Mouse (Mus musculus): ENCODE measurements at regions not wholly inside any gene's neighbourhood (a gene's known extent, or its start where the extent isn't known, plus 50 kb on each side); places are given as distances from the start of the nearest gene placed in this dataset.
"Not testable (repeated sequence)": the region's sequence is repeated elsewhere in the genome, so short reads cannot be mapped to it uniquely, and the experiment has no call there.

- Histone ChIP-seq H3K27me3 (ENCODE audit: control insufficient read depth in 1 of 2, insufficient read depth in 2 of 2, low read length in 2 of 2) (no peaks in the 10 kb centered on the region), H3K27ac (ENCODE audit: control insufficient read depth, low read depth, low read length) (no peak overlapping the region)
- DNase-seq (ENCODE audit: low read depth, low spot score): no peak
Measured at GRCm38 (mm10) chr6:53201281-53201956, 85.7 kb upstream of the Creb5 start.

GRCm38 (mm10) chr6:53199474-53199873 lies 87.6 kb upstream of the Creb5 start:
- TF ChIP-seq POLR2AphosphoS5 (IDR thresholded peaks at IDR 0.05; ENCODE audit: borderline replicate concordance, low read depth, low read length) (no peak), SMC3 (IDR thresholded peaks at IDR 0.05; ENCODE audit: low read depth, low read length) (no peak), TCF12 (IDR thresholded peaks at IDR 0.05; ENCODE audit: low read depth, low read length) (no peak), MAZ (IDR thresholded peaks at IDR 0.05; ENCODE audit: low read depth, low read length) (no peak), USF2 (IDR thresholded peaks at IDR 0.05; ENCODE audit: borderline replicate concordance in 1 of 2, insufficient read depth in 1 of 2, low read depth in 1 of 2, low read length in 2 of 2) (no peak), MYC (IDR thresholded peaks at IDR 0.05; ENCODE audit: low read depth, low read length) (no peak), NELFE (IDR thresholded peaks at IDR 0.05; ENCODE audit: low read depth, low read length) (no peak), MAX (IDR thresholded peaks at IDR 0.05; ENCODE audit: low read length) (no peak), MEF2A (IDR thresholded peaks at IDR 0.05; ENCODE audit: extremely low read depth, insufficient replicate concordance, low read depth, low read length, poor library complexity, severe bottlenecking) (no peak), TBP (IDR thresholded peaks at IDR 0.05; ENCODE audit: low read depth, low read length) (no peak), GABPA (IDR thresholded peaks at IDR 0.05; ENCODE audit: low read depth, low read length) (no peak), ZKSCAN1 (IDR thresholded peaks at IDR 0.05; ENCODE audit: low read depth, low read length) (no peak), CHD2 (IDR thresholded peaks at IDR 0.05; ENCODE audit: low read length) (no peak), CHD1 (IDR thresholded peaks at IDR 0.05; ENCODE audit: low read depth, low read length) (no peak), KAT2A (conservative IDR thresholded peaks at IDR 0.05; ENCODE audit: low read depth, low read length) (no peak), NRF1 (IDR thresholded peaks at IDR 0.05; ENCODE audit: insufficient read depth, low read depth, low read length, poor library complexity, severe bottlenecking) (no peak)
- H3K9ac ChIP-seq (ENCODE audit: control insufficient read depth, low read depth, low read length, poor library complexity, severe bottlenecking): no peak overlapping the region
- H3K27ac ChIP-seq (ENCODE audit: control insufficient read depth, low read depth, low read length): no peak overlapping the region
- no peak for DNase-seq (ENCODE audit: low read depth, low spot score)
- H3K36me3 ChIP-seq (ENCODE audit: control insufficient read depth in 1 of 2, insufficient read depth in 2 of 2, low read length in 2 of 2): no peaks in the 10 kb centered on the region
- no peaks in the 10 kb centered on the region for H3K27me3 ChIP-seq (ENCODE audit: control insufficient read depth in 1 of 2, insufficient read depth in 2 of 2, low read length in 2 of 2)
- H3K9me3 ChIP-seq (replicated peaks; ENCODE audit: insufficient read depth, low read length): no peaks in the 10 kb centered on the region
- H3K4me3 ChIP-seq (ENCODE audit: control insufficient read depth in 1 of 2, insufficient read depth in 1 of 2, low read depth in 2 of 2, low read length in 2 of 2): no peak overlapping the region
- H3K4me1 ChIP-seq (ENCODE audit: control insufficient read depth in 1 of 2, insufficient read depth in 2 of 2, low read length in 2 of 2): no peaks in the 10 kb centered on the region
- no peaks in the 10 kb centered on the region for H3K79me2 ChIP-seq (ENCODE audit: control insufficient read depth, insufficient read depth, low read length, poor library complexity)

More at GRCm38 (mm10) chr6:53201281-53201956, 85.7 kb upstream of the Creb5 start:
- Histone ChIP-seq H3K9me3 (replicated peaks; ENCODE audit: insufficient read depth, low read length) (no peaks in the 10 kb centered on the region), H3K4me3 (ENCODE audit: control insufficient read depth in 1 of 2, insufficient read depth in 1 of 2, low read depth in 2 of 2, low read length in 2 of 2) (no peak overlapping the region), H3K9ac (ENCODE audit: control insufficient read depth, low read depth, low read length, poor library complexity, severe bottlenecking) (no peak overlapping the region), H3K36me3 (ENCODE audit: control insufficient read depth in 1 of 2, insufficient read depth in 2 of 2, low read length in 2 of 2) (no peaks in the 10 kb centered on the region), H3K79me2 (ENCODE audit: control insufficient read depth, insufficient read depth, low read length, poor library complexity) (no peaks in the 10 kb centered on the region), H3K4me1 (ENCODE audit: control insufficient read depth in 1 of 2, insufficient read depth in 2 of 2, low read length in 2 of 2) (no peaks in the 10 kb centered on the region)
- TF ChIP-seq SMC3 (IDR thresholded peaks at IDR 0.05; ENCODE audit: low read depth, low read length): no peak

GRCm38 (mm10) chr6:53182131-53182530 lies 104.9 kb upstream of the Creb5 start:
- DNase-seq (ENCODE audit: low read depth, low spot score); H3K27me3 ChIP-seq (ENCODE audit: control insufficient read depth in 1 of 2, insufficient read depth in 2 of 2, low read length in 2 of 2); H3K79me2 ChIP-seq (ENCODE audit: control insufficient read depth, insufficient read depth, low read length, poor library complexity); H3K4me1 ChIP-seq (ENCODE audit: control insufficient read depth in 1 of 2, insufficient read depth in 2 of 2, low read length in 2 of 2); H3K9ac ChIP-seq (ENCODE audit: control insufficient read depth, low read depth, low read length, poor library complexity, severe bottlenecking); H3K4me3 ChIP-seq (ENCODE audit: control insufficient read depth in 1 of 2, insufficient read depth in 1 of 2, low read depth in 2 of 2, low read length in 2 of 2); H3K36me3 ChIP-seq (ENCODE audit: control insufficient read depth in 1 of 2, insufficient read depth in 2 of 2, low read length in 2 of 2); H3K27ac ChIP-seq (ENCODE audit: control insufficient read depth, low read depth, low read length); H3K9me3 ChIP-seq (replicated peaks; ENCODE audit: insufficient read depth, low read length): not testable (repeated sequence)
